Mouse (Mus musculus) CD8-positive naive resting alpha-beta T cell, adult 57 days (primary cell): ENCODE measurements around the gene Gstt2. TPM values are rescaled to one million over a fixed set of nuclear protein-coding genes. Genes with fewer than 3 reads are reported as not detected.

Source experiments
- total RNA-seq: library from RNA; stranded (reverse); gene quantifications from one replicate; pipeline ENCODE4 v1.2.4, GENCODE M21; 2023

Gstt2 gene
- 41.2 TPM for total RNA-seq

GRCm38 (mm10) chr10:75837248-75837759 lies at the start of gene Gstt2:
Gene Gstt2 (minus strand): TSS chr10:75837424.

DNA sequence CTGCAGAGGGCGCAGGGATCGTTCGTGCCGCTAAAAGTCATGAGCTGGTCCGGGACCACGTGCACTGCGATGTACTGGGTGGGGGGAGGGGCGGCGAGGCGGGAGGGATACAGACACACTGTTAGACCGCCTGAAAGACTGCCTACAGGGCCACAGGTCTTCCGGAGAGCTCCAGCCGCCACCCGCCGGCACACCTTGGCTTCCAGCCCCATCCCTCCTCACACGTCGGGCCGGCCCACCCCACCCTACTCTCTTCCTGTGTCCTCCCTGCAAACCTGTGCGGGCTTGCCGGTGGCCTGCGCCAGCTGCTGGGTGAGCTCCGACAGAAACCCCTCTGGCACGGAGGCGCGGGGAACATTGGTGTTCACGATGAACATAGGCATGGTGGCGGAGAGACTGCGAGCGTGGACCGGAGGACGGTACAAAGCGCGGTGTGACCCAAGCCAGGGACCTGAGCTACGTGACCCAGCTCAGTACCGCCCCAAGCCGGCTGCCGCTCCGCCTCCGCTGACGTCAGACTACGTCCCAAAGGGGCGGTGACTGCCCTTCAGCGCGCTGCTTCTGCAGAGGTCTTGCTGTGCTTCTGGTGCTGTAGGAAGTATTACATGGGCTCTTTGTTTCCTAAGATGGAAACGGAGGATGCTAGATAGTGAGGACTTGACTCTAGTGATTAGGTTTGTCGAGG lies 22.7 kb upstream of the Gstt2 start, which contains the start of gene Mif:
Gene Mif (minus strand): TSS at position 455 of the 685 bp plus-strand sequence.

GRCm38 (mm10) chr10:75822443-75822842 lies 14.8 kb downstream of the Gstt2 start, which contains the start of gene Gstt4:
Gene Gstt4 (minus strand): TSS chr10:75822543.

DNA sequence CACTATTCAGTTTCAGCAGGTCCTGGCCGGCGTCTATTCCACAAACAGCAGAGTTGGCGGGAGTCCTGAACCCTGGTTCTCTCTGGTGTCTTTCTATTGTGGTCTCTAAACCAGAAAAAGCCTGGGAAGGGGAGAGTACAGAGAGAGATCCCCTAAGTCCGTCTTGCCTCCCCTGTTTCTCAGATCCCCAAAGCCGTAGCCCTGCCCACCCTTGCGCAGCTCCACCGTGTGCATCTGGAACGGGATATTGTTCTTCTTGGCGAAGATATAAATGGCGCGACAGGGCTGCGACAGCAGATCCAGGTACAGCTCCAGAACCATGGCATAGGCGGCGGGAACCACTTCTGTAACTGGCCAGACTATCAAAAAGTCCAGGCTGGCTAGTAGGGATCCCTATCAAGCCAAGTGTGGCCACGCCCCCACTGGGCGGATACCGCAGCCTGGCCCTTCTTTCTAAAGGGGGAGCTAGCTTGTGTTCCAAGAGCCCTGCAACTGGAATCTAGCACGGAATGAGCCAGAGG lies 39.0 kb downstream of the Gstt2 start, which contains the start of gene Gstt1:
Gene Gstt1 (minus strand): TSS at position 409 of the 521 bp plus-strand sequence.

Other genes with a start within 250 kb of the Gstt2 start
- gene Ggt5, start 248.1 kb downstream of the Gstt2 start, total RNA-seq = 20.3 TPM
- gene Susd2, start 193.4 kb downstream of the Gstt2 start, total RNA-seq = 4.2 TPM
- gene Cabin1, start 73.1 kb downstream of the Gstt2 start, total RNA-seq = 129 TPM
- 28.8 TPM for gene Ddt, start 64.0 kb downstream of the Gstt2 start, total RNA-seq
- gene Gm20441, start 56.5 kb downstream of the Gstt2 start, total RNA-seq = not detected
- gene Gstt3, start 56.0 kb downstream of the Gstt2 start, total RNA-seq = 4.0 TPM
- not detected for gene Gstt1, start 38.8 kb downstream of the Gstt2 start, total RNA-seq
- gene Gstt4, start 14.9 kb downstream of the Gstt2 start, total RNA-seq = not detected
- gene Mif, start 22.8 kb upstream of the Gstt2 start, total RNA-seq = 289 TPM
- 3.4 TPM for gene Derl3, start 56.0 kb upstream of the Gstt2 start, total RNA-seq
- 54.4 TPM for gene Smarcb1, start 84.2 kb upstream of the Gstt2 start, total RNA-seq
- 22.5 TPM for gene Chchd10, start 95.7 kb upstream of the Gstt2 start, total RNA-seq
- gene Mmp11, start 99.1 kb upstream of the Gstt2 start, total RNA-seq = 2.2 TPM
- gene Gm867, start 103.2 kb upstream of the Gstt2 start, total RNA-seq = not detected
- 11.1 TPM for gene Vpreb3, start 105.6 kb upstream of the Gstt2 start, total RNA-seq
- 0.95 TPM for gene Gm5134, start 117.1 kb upstream of the Gstt2 start, total RNA-seq
- 18.5 TPM for gene Zfp280b, start 195.2 kb upstream of the Gstt2 start, total RNA-seq